Mouse (Mus musculus): ENCODE measurements at regions not wholly inside any gene's neighbourhood (a gene's known extent, or its start where the extent isn't known, plus 50 kb on each side); places are given as distances from the start of the nearest gene placed in this dataset.

DNA sequence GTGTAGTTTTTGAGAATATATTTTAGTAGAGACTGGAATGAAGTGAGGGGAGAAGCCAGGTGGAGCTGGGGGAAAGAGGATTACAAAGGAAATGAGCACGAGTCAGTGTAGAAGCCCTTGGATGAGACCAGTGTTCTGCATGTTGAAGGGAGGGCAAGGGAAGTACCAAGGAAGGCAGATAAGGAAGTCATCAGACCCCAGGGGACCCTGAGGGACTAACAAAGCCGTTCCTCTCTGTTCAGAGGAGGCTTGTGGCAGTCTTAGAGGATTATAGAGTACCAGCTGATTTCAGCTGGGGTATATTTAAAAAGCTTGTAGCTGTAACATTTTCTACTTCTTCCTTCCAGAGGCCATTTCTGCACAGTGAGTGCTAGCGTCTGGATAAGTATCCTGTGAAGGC, 56.7 kb upstream of the Igsf9b start:
- no peak for DNase-seq (ENCODE audit: low spot score)

DNA sequence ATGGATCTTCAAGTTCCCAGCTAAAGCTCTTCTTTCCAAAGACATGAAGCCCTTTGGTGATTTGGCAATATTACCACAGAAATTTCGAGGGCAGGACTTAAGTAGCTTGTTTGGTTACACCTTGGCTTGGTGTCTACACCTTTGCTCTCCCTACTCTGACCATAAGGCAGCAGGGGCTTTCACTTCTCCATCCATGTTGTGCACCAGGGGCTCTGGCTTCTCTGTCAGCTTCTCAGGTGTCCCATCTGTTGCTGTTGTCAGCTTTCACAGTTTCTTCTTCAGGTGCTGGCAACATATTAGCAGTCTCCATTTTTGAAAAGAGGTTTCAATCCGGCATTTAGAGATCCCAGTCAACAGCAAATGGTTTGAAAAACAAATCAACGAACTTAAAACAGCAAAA, 58.1 kb upstream of the Igsf9b start:
- DNase-seq (ENCODE audit: low spot score): no peak

DNA sequence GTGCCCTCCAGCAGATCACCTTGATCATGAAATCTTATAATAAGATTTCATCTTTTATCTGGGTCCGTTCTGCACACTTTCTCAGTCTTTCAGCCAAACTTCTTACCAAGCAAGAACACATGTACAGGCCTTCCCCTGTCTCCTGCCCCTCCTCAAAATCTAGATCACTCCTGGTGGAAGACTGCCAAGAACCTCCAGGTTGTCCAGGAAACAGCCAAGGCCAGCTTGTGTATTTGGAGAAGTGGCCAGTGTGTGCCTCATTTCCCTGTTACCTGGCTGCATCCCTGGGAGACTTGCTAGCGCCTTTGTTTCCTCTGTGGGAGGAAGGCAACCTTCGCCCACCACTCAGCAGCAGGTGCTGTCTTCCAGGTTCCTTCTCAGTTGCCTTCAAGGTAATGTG, 58.5 kb upstream of the Igsf9b start:
- DNase-seq (ENCODE audit: low spot score): no peak

DNA sequence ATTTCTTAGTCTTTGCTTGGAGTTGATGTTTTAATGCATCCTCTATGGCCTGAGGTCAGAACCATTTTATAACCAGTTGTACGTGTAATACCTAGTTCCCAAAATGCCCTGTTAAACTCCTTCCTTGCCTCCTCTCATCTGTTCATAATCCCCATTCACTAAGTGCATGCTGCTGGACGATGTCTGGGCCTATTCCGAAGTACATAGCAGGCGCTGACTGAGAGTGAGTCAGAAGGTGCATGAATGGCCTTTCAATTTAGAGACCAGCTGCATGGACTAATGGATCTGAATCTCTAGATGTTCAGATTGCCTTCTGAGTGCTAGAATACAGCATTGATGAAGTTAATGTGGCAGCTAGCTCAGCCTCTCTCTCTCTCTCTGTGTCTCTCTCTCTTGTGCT, 66.3 kb upstream of the Igsf9b start:
- DNase-seq (ENCODE audit: low spot score): no peak

DNA sequence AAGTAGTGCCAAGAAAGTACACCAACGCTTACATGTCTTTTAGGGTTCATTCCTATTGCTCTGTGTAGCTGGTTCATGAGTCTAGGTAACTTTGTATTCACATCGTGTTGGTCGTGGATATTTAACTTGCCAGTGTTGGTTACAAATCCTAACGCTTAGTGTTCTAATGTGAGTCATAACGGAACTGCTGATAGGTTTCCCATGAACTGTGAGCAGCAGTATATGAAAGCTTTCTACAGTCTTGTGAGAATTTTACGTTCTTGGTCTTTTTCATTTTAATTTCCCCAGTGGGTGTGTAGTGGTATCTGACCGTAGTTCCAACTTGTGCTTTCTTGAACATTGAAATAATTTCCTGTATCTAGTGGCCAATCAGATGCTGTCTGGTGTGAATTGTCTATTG, 71.5 kb upstream of the Igsf9b start:
- DNase-seq (ENCODE audit: low spot score): no peak

DNA sequence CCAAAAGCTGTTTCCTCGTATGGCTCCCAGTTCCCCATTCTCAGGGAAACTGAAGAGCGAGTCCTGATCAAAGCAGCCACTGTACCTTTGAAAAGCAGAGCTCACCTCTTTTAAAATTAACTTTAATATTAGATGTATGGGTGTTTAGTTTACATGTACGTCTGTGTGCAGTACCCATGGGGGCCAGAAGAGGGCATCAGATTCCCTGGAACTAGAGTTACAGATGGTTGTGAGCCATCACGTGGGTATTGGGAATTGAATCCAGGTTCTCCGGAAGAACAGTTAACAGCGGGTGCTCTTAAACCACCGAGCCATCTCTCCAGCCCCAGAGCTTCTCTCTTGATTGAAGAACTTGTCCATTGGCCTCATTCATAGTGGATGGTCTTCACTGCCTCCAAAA, 66.0 kb upstream of the Jam3 start:
- peak; percentile 11 for DNase-seq (ENCODE audit: low spot score)

DNA sequence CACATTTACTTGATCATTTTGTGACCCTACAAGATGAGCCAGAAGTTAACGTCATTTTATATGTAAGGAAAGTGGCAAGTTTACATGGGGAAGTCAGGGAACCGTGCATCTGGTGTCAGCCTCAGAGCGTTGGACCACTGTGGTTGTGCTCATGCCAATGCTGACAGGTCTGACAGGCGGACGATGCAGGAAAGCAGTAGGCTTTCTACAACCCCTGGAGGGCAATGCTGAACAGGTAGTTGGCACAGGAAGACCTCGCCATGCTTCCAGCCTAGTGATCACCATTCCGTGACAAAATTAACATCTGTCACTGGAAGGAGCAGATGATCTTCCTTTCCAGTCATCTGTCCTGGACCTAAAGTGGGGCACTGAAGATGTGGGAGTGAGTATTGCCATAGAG, 60.8 kb upstream of the Jam3 start:
- no peak for DNase-seq (ENCODE audit: low spot score)

DNA sequence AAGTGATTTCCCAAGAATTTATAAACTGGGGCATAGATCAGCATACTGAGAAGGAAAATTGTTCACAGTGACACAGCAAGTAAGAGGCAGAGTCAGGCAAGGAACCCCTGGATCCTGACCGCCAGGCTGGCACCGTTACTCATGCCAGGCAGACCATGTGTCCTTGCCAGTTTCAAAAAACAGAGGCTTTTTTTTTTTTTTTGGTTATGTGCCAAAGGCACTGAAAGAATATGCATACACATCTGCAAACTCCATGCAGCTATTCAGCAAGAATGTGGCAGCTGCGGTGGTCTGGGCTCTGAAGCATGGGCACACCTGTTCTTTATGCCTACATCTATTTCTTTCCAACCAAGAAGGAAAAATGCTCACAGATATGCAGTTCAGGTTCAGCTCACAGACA, 58.8 kb upstream of the Jam3 start:
- no peak for DNase-seq (ENCODE audit: low spot score)

DNA sequence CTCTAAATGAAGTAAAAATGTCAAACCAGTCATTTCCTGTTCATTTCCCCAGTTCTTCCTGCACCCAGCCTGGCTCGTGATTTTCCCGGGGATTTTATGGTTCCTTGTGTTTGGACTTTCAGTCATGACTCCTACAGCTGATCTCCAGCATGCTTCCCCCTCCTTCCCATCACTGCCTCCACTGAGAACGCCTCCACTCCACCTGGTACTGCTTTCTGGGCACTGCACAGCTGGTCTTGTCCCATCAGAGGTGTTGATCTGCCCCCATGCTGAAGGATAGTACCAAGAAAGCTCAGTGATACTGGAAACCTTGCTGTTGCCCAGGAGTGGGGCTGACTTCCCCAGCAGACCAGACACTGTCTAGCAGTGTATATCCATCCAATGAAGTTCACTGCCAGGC, 53.6 kb upstream of the Jam3 start:
- DNase-seq (ENCODE audit: low spot score): no peak

Data from embryo, embryonic 10.5 days (tissue).